Mouse (Mus musculus): ENCODE measurements at regions not wholly inside any gene's neighbourhood (a gene's known extent, or its start where the extent isn't known, plus 50 kb on each side); places are given as distances from the start of the nearest gene placed in this dataset.

GRCm38 (mm10) chr3:70248655-70249054, 241.2 kb downstream of the Otol1 start:
- no peak for TF ChIP-seq CTCF (IDR thresholded peaks at IDR 0.05; ENCODE audit: control insufficient read depth, insufficient read depth, insufficient read length)
- TF ChIP-seq FOSL1 (IDR thresholded peaks at IDR 0.05; ENCODE audit: insufficient read depth, low read length, poor library complexity, severe bottlenecking) = no peak
- no peak for TF ChIP-seq CEBPB (IDR thresholded peaks at IDR 0.05; ENCODE audit: low read depth)
- TF ChIP-seq USF1 (IDR thresholded peaks at IDR 0.05; ENCODE audit: low read depth) = no peak
- no peak for TF ChIP-seq MAX (IDR thresholded peaks at IDR 0.05)
